Mouse (Mus musculus): ENCODE measurements around the gene Gm10277. TPM values are rescaled to one million over a fixed set of nuclear protein-coding genes. Genes with fewer than 3 reads are reported as not detected.

Gene Gm10277
- polyA plus RNA-seq, 1 experiment from 2014 or later, result 2.0 TPM

GRCm38 (mm10) chr11:77791752-77792565, 4.4 kb upstream of the Gm10277 start:
- Histone ChIP-seq H3K27ac (ENCODE audit: low read length) (peak overlapping the region; percentile 60), H3K4me2 (ENCODE audit: low read length) (no peak overlapping the region), H3K9ac (ENCODE audit: low read depth, low read length) (no peak overlapping the region), H3K27me3 (ENCODE audit: control insufficient read depth, insufficient read depth, low read depth, low read length) (no peaks in the 10 kb centered on the region), H3K9me3 (replicated peaks; ENCODE audit: control insufficient read depth, low read length, poor library complexity, severe bottlenecking) (no peaks in the 10 kb centered on the region), H3K4me1 (ENCODE audit: control insufficient read depth, insufficient read depth, low read length) (peaks cover 28% of the 10 kb centered on the region), H3K36me3 (ENCODE audit: control insufficient read depth, insufficient read depth, low read length) (no peaks in the 10 kb centered on the region), H3K4me3 (ENCODE audit: low read depth, low read length) (no peak overlapping the region)
- no peak for ATAC-seq
- WGBS, result 50% methylated on average over 12 of the region's 12 CpGs

DNA sequence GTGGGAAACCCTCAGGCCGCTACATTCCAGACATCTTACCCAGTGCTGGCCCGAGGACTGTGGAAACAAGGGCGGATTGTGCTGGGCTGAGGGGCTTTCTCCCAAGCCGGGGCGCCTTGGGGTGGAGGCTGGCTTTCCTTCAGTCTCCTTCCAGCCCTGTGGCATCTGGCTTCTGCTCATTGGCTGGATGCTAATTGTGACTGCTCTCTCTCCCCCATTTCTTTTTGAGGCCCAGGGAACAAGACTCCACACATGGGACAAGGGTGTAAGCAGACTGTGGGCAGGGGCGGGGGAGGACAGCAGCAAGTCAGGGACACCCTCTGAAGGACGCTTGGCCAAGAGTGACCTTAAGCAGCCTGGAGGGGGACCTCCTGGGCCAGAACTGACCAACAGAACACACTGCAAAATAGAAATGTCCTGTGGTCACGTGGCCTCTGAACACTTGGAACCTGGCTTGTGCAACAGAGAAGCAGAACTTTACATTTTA, 3.7 kb upstream of the Gm10277 start:
- 0 out of 2 replicates have a peak, but pooled peaks have one; percentile 25 for ATAC-seq
- peaks cover 31% of the 10 kb centered on the region for H3K4me1 ChIP-seq (ENCODE audit: control insufficient read depth, insufficient read depth, low read length)
- H3K9ac ChIP-seq (ENCODE audit: low read depth, low read length), result peak overlapping the region; percentile 43; the same call in 1 of the 2 replicates
- H3K4me2 ChIP-seq (ENCODE audit: low read length), result no peak overlapping the region
- H3K9me3 ChIP-seq (replicated peaks; ENCODE audit: control insufficient read depth, low read length, poor library complexity, severe bottlenecking), result no peaks in the 10 kb centered on the region
- WGBS, result 29% methylated on average over 8 of the region's 8 CpGs
- peak overlapping the region; percentile 53 for H3K27ac ChIP-seq (ENCODE audit: low read length)
- no peaks in the 10 kb centered on the region for H3K27me3 ChIP-seq (ENCODE audit: control insufficient read depth, insufficient read depth, low read depth, low read length)
- no peaks in the 10 kb centered on the region for H3K36me3 ChIP-seq (ENCODE audit: control insufficient read depth, insufficient read depth, low read length)
- H3K4me3 ChIP-seq (ENCODE audit: low read depth, low read length), result no peak overlapping the region

DNA sequence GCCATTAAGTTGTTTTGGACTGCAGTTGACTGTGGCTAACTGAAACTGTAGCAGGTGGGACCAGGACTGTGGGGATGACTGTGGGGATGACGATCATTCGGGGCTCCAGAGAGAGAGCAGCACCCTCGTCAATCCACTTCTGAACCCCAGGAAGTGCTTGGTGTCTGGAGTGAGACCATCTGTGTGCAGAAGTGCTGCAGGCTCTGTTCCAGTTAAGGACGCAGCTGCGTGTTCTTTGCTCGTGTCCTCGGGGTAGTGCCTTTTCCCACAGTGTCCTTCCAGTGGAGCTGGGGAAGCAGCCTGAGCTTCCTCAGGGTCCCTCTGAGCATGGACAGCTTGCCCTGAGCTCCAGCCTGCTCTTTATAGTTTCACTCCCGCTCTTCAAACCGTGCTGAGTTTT, 2.7 kb upstream of the Gm10277 start:
- Histone ChIP-seq H3K27me3 (ENCODE audit: control insufficient read depth, insufficient read depth, low read depth, low read length) (no peaks in the 10 kb centered on the region), H3K4me1 (ENCODE audit: control insufficient read depth, insufficient read depth, low read length) (peaks cover 36% of the 10 kb centered on the region), H3K4me2 (ENCODE audit: low read length) (no peak overlapping the region), H3K9me3 (replicated peaks; ENCODE audit: control insufficient read depth, low read length, poor library complexity, severe bottlenecking) (no peaks in the 10 kb centered on the region), H3K4me3 (ENCODE audit: low read depth, low read length) (no peak overlapping the region), H3K9ac (ENCODE audit: low read depth, low read length) (peak overlapping the region; percentile 4), H3K36me3 (ENCODE audit: control insufficient read depth, insufficient read depth, low read length) (no peaks in the 10 kb centered on the region), H3K27ac (ENCODE audit: low read length) (peak overlapping the region; percentile 18; the same call in 1 of the 2 replicates)
- ATAC-seq, result no peak
- 55% methylated on average over 9 of the region's 9 CpGs for WGBS

DNA sequence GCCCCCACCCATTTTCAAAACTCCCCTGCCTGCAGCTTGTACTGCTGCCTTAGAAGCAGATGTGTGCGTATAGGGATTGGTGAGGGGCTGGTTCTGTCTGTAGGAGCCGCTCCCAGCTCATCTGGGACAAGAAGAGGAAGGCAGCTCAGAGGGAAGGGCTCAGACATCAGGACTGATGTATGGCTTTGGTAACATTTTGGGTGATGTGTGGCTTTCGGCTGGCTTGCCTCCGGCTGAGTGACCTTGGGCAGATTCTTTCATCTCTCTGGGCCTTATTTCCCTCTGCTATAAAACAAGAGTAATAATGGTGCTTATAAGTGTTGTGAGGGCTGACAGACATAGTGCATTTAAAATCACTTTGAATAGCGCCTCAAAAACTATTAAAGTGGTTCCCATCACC, 2.0 kb upstream of the Gm10277 start:
- H3K4me2 ChIP-seq (ENCODE audit: low read length), result no peak overlapping the region
- no peak for ATAC-seq
- H3K36me3 ChIP-seq (ENCODE audit: control insufficient read depth, insufficient read depth, low read length), result no peaks in the 10 kb centered on the region
- H3K4me3 ChIP-seq (ENCODE audit: low read depth, low read length), result no peak overlapping the region
- no peak overlapping the region for H3K27ac ChIP-seq (ENCODE audit: low read length)
- WGBS, result 89% methylated on average over 5 of the region's 5 CpGs
- H3K27me3 ChIP-seq (ENCODE audit: control insufficient read depth, insufficient read depth, low read depth, low read length), result no peaks in the 10 kb centered on the region
- no peaks in the 10 kb centered on the region for H3K9me3 ChIP-seq (replicated peaks; ENCODE audit: control insufficient read depth, low read length, poor library complexity, severe bottlenecking)
- H3K4me1 ChIP-seq (ENCODE audit: control insufficient read depth, insufficient read depth, low read length), result peaks cover 40% of the 10 kb centered on the region
- no peak overlapping the region for H3K9ac ChIP-seq (ENCODE audit: low read depth, low read length)

DNA sequence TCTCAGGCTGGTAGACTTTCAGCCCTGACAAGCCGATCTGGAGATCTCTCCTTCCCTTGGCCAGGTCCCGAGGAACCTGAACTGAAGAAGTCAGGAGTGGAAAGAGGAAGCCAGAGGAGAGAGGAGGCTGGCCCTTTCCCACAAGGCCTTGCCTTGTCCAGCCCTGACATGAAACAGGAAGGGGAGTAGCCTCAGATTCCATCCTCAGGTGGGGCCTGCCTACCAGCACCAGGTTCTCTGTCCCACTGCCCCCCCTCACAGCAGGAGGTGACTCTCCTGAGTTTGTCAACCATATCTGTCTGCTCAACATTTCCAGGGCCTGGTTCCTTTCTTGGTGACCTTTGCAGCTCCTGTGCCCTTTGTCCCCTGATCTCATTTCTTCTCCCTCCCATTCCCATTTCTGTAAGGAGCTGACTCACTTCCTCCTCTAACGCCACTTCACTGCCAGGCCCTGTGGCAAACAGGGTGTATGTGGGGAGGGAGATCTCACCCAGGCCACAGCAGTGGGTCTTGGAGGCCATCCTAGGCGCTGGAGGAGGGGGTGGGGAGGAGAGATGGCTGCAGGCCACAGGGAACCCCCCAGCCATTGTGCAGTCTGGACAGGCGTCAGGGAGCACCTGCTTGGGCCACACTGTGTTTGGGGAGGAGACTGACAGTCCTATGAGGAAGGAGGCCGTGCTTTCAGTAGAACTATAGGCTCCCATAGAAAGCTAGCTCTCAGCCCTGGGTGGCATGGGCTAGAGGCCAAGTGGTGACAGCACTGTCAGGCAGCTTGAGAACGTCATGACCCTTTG, 1.6 kb downstream of the Gm10277 start:
- H3K27ac ChIP-seq (ENCODE audit: low read length), result peak overlapping the region; percentile 41

GRCm38 (mm10) chr11:77785396-77785767, 2.2 kb downstream of the Gm10277 start:
- H3K27ac ChIP-seq (ENCODE audit: low read length), result no peak overlapping the region
- H3K9me3 ChIP-seq (replicated peaks; ENCODE audit: control insufficient read depth, low read length, poor library complexity, severe bottlenecking), result no peaks in the 10 kb centered on the region
- 29% methylated on average over 5 of the region's 5 CpGs for WGBS
- H3K4me2 ChIP-seq (ENCODE audit: low read length), result no peak overlapping the region
- H3K36me3 ChIP-seq (ENCODE audit: control insufficient read depth, insufficient read depth, low read length), result no peaks in the 10 kb centered on the region
- no peaks in the 10 kb centered on the region for H3K27me3 ChIP-seq (ENCODE audit: control insufficient read depth, insufficient read depth, low read depth, low read length)
- ATAC-seq, result no peak
- H3K4me1 ChIP-seq (ENCODE audit: control insufficient read depth, insufficient read depth, low read length), result peaks cover 19% of the 10 kb centered on the region
- H3K4me3 ChIP-seq (ENCODE audit: low read depth, low read length), result no peak overlapping the region
- no peak overlapping the region for H3K9ac ChIP-seq (ENCODE audit: low read depth, low read length)

More for the DNA sequence above, 1.6 kb downstream of the Gm10277 start:
- Histone ChIP-seq H3K36me3 (ENCODE audit: control insufficient read depth, insufficient read depth, low read length) (no peaks in the 10 kb centered on the region), H3K4me1 (ENCODE audit: control insufficient read depth, insufficient read depth, low read length) (peaks cover 25% of the 10 kb centered on the region), H3K9ac (ENCODE audit: low read depth, low read length) (peak overlapping the region; percentile 37; the same call in 1 of the 2 replicates), H3K4me3 (ENCODE audit: low read depth, low read length) (no peak overlapping the region), H3K27me3 (ENCODE audit: control insufficient read depth, insufficient read depth, low read depth, low read length) (no peaks in the 10 kb centered on the region), H3K4me2 (ENCODE audit: low read length) (no peak overlapping the region), H3K9me3 (replicated peaks; ENCODE audit: control insufficient read depth, low read length, poor library complexity, severe bottlenecking) (no peaks in the 10 kb centered on the region)
- 59% methylated on average over 6 of the region's 7 CpGs for WGBS
- no peak for ATAC-seq

DNA sequence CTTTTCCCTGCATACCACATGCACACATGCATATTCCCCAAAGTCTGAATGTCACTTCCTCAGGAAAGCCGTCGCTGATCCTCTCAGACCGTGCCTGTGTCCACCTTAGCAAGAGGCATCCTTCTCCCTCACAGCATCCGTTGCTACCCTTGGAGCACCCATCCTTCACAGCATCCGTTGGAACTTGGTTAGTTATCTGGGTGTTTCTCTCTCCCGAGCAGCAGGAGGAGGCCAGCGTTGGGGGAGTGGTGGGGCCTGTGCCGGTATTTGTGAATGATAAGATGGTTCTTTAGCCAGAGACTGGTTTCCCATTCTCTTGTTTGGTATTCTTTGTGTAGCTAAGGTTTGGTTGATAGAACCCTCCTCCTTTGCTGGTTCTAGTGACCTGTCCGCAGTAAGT, 2.7 kb downstream of the Gm10277 start:
- H3K36me3 ChIP-seq (ENCODE audit: control insufficient read depth, insufficient read depth, low read length), result no peaks in the 10 kb centered on the region
- H3K27me3 ChIP-seq (ENCODE audit: control insufficient read depth, insufficient read depth, low read depth, low read length), result no peaks in the 10 kb centered on the region
- no peak overlapping the region for H3K4me3 ChIP-seq (ENCODE audit: low read depth, low read length)
- no peak for ATAC-seq
- no peaks in the 10 kb centered on the region for H3K9me3 ChIP-seq (replicated peaks; ENCODE audit: control insufficient read depth, low read length, poor library complexity, severe bottlenecking)
- 87% methylated on average over 9 of the region's 9 CpGs for WGBS
- peak overlapping the region; percentile 8; the same call in 1 of the 2 replicates for H3K27ac ChIP-seq (ENCODE audit: low read length)
- no peak overlapping the region for H3K4me2 ChIP-seq (ENCODE audit: low read length)
- peaks cover 19% of the 10 kb centered on the region for H3K4me1 ChIP-seq (ENCODE audit: control insufficient read depth, insufficient read depth, low read length)
- no peak overlapping the region for H3K9ac ChIP-seq (ENCODE audit: low read depth, low read length)

DNA sequence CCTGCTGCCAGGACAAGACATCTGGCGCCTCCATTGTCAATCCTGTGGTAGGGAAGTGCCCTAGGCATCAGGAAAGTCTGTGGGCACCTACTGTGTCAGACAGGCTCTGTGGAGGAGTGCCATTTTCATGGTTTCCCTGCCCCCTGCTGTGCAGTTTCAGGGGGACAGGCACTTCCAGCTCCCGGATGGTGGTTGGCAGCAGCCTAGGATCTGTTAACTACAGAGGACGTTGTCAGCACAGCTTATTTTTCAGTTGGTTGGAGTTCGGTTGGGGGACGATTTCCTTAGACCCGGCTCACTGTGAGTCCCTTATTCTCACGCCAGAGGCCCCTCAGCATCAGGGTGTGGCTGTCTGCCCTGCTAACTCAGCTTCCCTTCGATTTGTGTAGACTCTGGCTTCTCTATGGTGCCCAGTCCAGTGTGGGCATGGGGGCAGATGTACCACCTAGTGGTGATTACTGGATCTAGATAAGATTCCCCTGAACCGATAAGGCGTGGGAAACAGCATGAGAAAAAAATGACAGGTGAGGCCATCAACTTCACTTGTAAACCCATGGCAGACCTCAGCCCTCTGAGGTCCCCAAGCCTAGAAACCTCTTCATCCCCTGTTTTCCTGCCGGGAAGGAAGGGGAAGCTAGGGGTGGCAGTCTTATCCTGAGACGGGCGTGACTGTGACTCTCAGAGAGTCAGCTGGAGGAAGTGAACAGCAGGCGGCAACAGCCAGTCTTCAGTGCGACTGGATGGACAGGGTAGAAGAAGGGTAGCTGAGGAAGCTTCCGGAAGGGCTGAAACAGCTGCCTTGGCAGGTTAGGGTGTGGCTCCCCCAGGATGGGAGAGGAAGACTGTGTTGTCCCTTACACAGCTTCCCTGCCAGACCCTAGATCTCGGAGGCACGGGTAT, 3.5 kb downstream of the Gm10277 start:
- H3K27me3 ChIP-seq (ENCODE audit: control insufficient read depth, insufficient read depth, low read depth, low read length), result no peaks in the 10 kb centered on the region
- H3K36me3 ChIP-seq (ENCODE audit: control insufficient read depth, insufficient read depth, low read length), result no peaks in the 10 kb centered on the region
- peaks cover 19% of the 10 kb centered on the region for H3K4me1 ChIP-seq (ENCODE audit: control insufficient read depth, insufficient read depth, low read length)
- no peak overlapping the region for H3K4me2 ChIP-seq (ENCODE audit: low read length)
- no peaks in the 10 kb centered on the region for H3K9me3 ChIP-seq (replicated peaks; ENCODE audit: control insufficient read depth, low read length, poor library complexity, severe bottlenecking)
- no peak overlapping the region for H3K9ac ChIP-seq (ENCODE audit: low read depth, low read length)
- peak overlapping the region; percentile 15; the same call in 1 of the 2 replicates for H3K27ac ChIP-seq (ENCODE audit: low read length)
- 0 out of 2 replicates have a peak, but pooled peaks have one; percentile 21 for ATAC-seq
- H3K4me3 ChIP-seq (ENCODE audit: low read depth, low read length), result no peak overlapping the region
- 56% methylated on average over 18 of the region's 18 CpGs for WGBS
